Mouse (Mus musculus): Measurements from ENCODE around the gene Cbarp. TPM values are rescaled to one million over a fixed set of nuclear protein-coding genes. Genes with fewer than 3 reads are reported as not detected.
A peak's percentile ranks its signal among the peaks of the same experiment; 100 is the strongest.

The Cbarp gene
- total RNA-seq, 2 experiments from 2014 or later, result 437 to 473 TPM

- DNase-seq (ENCODE audit: low spot score in 2 of 2), result peak in 1 of 2 experiments; percentile 74
- intact Hi-C loops (cut with DNase I), result loop anchor here (1.0 kb wide), 1 partner anchor 17 kb away; the partner anchor contains the start of gene Cirbp
These were observed 7.3 kb upstream of the Cbarp start, which contains the start of gene Midn for GRCm38 (mm10) chr10:80147719-80148601. Midn (plus strand) TSS chr10:80148272.

GRCm38 (mm10) chr10:80147146-80147718 is 6.6 kb upstream of the Cbarp start:
- intact Hi-C loops (cut with DNase I), result no loop called here
- DNase-seq (ENCODE audit: low spot score in 2 of 2), result no peak

GRCm38 (mm10) chr10:80146568-80147011 is 6.0 kb upstream of the Cbarp start:
- DNase-seq (ENCODE audit: low spot score in 2 of 2), result peak in 1 of 2 experiments; percentile 39
- intact Hi-C loops (cut with DNase I), result no loop called here

- DNase-seq (ENCODE audit: low spot score in 2 of 2), result peak in 1 of 2 experiments; percentile 30
- intact Hi-C loops (cut with DNase I), result no loop called here
These were observed 5.3 kb upstream of the Cbarp start for GRCm38 (mm10) chr10:80145896-80146295.

- DNase-seq (ENCODE audit: low spot score in 2 of 2), result peak; percentile 77 to 80
- intact Hi-C loops (cut with DNase I), result no loop called here
These were observed 4.5 kb upstream of the Cbarp start for GRCm38 (mm10) chr10:80144864-80145838.

- no peak for DNase-seq (ENCODE audit: low spot score in 2 of 2)
- intact Hi-C loops (cut with DNase I), result no loop called here
These were observed 3.5 kb upstream of the Cbarp start for GRCm38 (mm10) chr10:80144159-80144558.

GRCm38 (mm10) chr10:80143664-80144063 is 3.0 kb upstream of the Cbarp start:
- intact Hi-C loops (cut with DNase I), result no loop called here

GRCm38 (mm10) chr10:80142530-80142925 is 1.9 kb upstream of the Cbarp start:
- intact Hi-C loops (cut with DNase I), result no loop called here
- no peak for DNase-seq (ENCODE audit: low spot score in 2 of 2)

More at GRCm38 (mm10) chr10:80143664-80144063, 3.0 kb upstream of the Cbarp start:
- DNase-seq (ENCODE audit: low spot score in 2 of 2), result no peak

GRCm38 (mm10) chr10:80141786-80142529 is 1.3 kb upstream of the Cbarp start:
- intact Hi-C loops (cut with DNase I), result no loop called here

GRCm38 (mm10) chr10:80141243-80141642 is 608 bp upstream of the Cbarp start:
- peak; percentile 97 to 98 for DNase-seq (ENCODE audit: low spot score in 2 of 2)
- intact Hi-C loops (cut with DNase I), result no loop called here

More at GRCm38 (mm10) chr10:80141786-80142529, 1.3 kb upstream of the Cbarp start:
- DNase-seq (ENCODE audit: low spot score in 2 of 2), result peak; percentile 95 to 97

- intact Hi-C loops (cut with DNase I), result no loop called here
- no peak for DNase-seq (ENCODE audit: low spot score in 2 of 2)
These were observed 515 bp downstream of the Cbarp start for GRCm38 (mm10) chr10:80139975-80140665.

- intact Hi-C loops (cut with DNase I), result no loop called here
- no peak for DNase-seq (ENCODE audit: low spot score in 2 of 2)
These were observed 1.2 kb downstream of the Cbarp start for GRCm38 (mm10) chr10:80139439-80139775.

- intact Hi-C loops (cut with DNase I), result no loop called here
- DNase-seq (ENCODE audit: low spot score in 2 of 2), result peak; percentile 80 to 81
These were observed 1.8 kb downstream of the Cbarp start, which contains the start of gene Atp5d for GRCm38 (mm10) chr10:80138553-80139438. Atp5d (plus strand) TSS chr10:80138632.

- intact Hi-C loops (cut with DNase I), result no loop called here
- DNase-seq (ENCODE audit: low spot score in 2 of 2), result peak; percentile 55 to 79
These were observed 2.7 kb downstream of the Cbarp start for GRCm38 (mm10) chr10:80137626-80138552.

- DNase-seq (ENCODE audit: low spot score in 2 of 2), result peak; percentile 46 to 72
These were observed 3.5 kb downstream of the Cbarp start for GRCm38 (mm10) chr10:80136952-80137625.

More at GRCm38 (mm10) chr10:80136952-80137625, 3.5 kb downstream of the Cbarp start:
- intact Hi-C loops (cut with DNase I), result no loop called here
